Mouse (Mus musculus) megakaryocyte, embryonic 14.5 days (primary cell): ENCODE measurements around the gene Gipc2.

Experiments
- FLI1 ChIP-seq: IDR thresholded peaks from 2 replicates; pipeline ENCODE4 v1.6.1; 2012; ENCODE audit warnings: low read length, inconsistent platforms, mixed read lengths
- GATA1 ChIP-seq: IDR thresholded peaks from 3 replicates; pipeline ENCODE4 v1.6.1; 2012; ENCODE audit warnings: mixed read lengths, low read length, inconsistent platforms, borderline replicate concordance

GRCm38 (mm10) chr3:152111482-152111881 is 54.5 kb downstream of the Gipc2 start:
- TF ChIP-seq GATA1 (no peak), FLI1 (no peak)
